In the genomic region with DNA sequence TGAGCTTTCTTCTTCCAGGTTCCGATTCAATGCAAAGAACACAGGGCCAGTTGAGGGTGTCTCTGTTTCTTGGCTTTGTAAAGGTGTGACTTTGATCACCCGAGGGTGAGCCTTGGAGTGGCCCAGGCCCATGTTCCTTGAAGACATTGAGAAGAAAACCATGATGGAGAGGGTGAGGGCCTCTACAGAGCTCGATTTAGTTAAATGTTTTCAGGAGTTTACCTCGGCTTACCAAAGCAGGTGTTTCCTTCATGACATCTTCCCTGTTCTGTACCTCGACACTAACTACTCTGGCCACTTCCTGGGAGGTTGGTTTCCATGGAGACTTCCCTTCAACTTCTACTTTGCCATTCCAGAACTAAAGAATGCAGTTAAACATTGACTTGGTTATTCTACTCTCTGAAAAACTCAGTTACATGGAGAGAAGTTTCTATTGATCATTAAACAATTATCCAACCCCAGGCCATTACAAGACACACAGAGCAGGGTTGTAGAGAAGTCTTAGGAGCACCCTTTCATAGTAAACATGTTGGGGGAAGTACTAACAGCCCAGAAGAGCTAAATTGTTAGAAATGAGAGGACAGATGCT, we compare ENCODE assay signal across 21 mouse cellular contexts. TPM values are rescaled to one million over a fixed set of nuclear protein-coding genes. Genes with fewer than 3 reads are reported as not detected.
DNase-seq lines count a peak whose midpoint lies in the region; ATAC-seq and TF ChIP-seq lines count a peak whose summit lies in the region.
"Had no signal": no experiment of that assay in that cellular context is flagged by ENCODE, and none has a peak within 500 bp of the region (broad histone marks: within the 10 kb centered on the region; RNA-seq: fewer than 3 reads in every experiment).

A gene (minus strand): TSS at position 349 of the 589 bp plus-strand sequence.

- no peak for TF ChIP-seq EP300 in stomach, postnatal 0 days (optimal IDR thresholded peaks at IDR 0.05)

- TF ChIP-seq POLR2A in kidney, adult 2 months (IDR thresholded peaks at IDR 0.05; ENCODE audit: low read depth, low read length) = no peak

- WGBS in stomach, embryonic 14.5 days = 45% methylated on average over 5 of the region's 5 CpGs
- WGBS in stomach, postnatal 0 days = 55% methylated on average over 5 of the region's 5 CpGs
- WGBS in kidney, adult 2 months = 25% methylated on average over 5 of the region's 5 CpGs
- WGBS in forebrain, embryonic 15.5 days = 71% methylated on average over 5 of the region's 5 CpGs
- WGBS in forebrain, embryonic 10.5 days = 79% methylated on average over 5 of the region's 5 CpGs

- ATAC-seq in stomach, embryonic 14.5 days (ENCODE audit: insufficient number of reproducible peaks, insufficient read depth, low FRiP score, low read depth) = peak; percentile 58; the same call in 1 of the 2 replicates
- ATAC-seq in stomach, postnatal 0 days (ENCODE audit: low FRiP score, low TSS enrichment) = no peak
- no peak for ATAC-seq in forebrain, embryonic 15.5 days (replicated peaks)
- ATAC-seq: hindbrain, postnatal 0 days had no signal

- DNase-seq in stomach, postnatal 0 days (ENCODE audit: low spot score) = no peak
- peak; percentile 91 for DNase-seq in kidney, adult 2 months
- peak; percentile 70 for DNase-seq in kidney, postnatal 14 days
- no peak for DNase-seq in right cerebral cortex, postnatal 25 days
- no peak for DNase-seq in frontal cortex, postnatal 10 days (ENCODE audit: low spot score in 2 of 2)
- DNase-seq in forebrain, embryonic 10.5 days (ENCODE audit: extremely low spot score, low spot score) = no peak
- DNase-seq: adrenal gland, postnatal 25 days; cerebellum, adult 2 months; gastrocnemius, postnatal 25 days; heart, postnatal 4 days; layer of hippocampus, adult 9-11 months; lung, postnatal 4 days; spleen, adult 18-20 months had no signal

- no peak within 1 kb of the TSS for H3K4me3 ChIP-seq in stomach, embryonic 14.5 days (ENCODE audit: low read depth, low read length)
- H3K4me3 ChIP-seq in stomach, postnatal 0 days (ENCODE audit: low read depth, low read length) = no peak within 1 kb of the TSS
- H3K4me3 ChIP-seq in kidney, adult 2 months (ENCODE audit: insufficient read depth, low read depth, low read length) = peak within 1 kb of the TSS; percentile 84
- no peak within 1 kb of the TSS for H3K4me3 ChIP-seq in forebrain, embryonic 15.5 days
- H3K4me3 ChIP-seq in forebrain, embryonic 10.5 days = no peak within 1 kb of the TSS
- H3K4me3 ChIP-seq: erythroblast, embryonic 14.5 days; heart, embryonic 13.5 days; liver, embryonic 15.5 days; midbrain, embryonic 10.5 days had no signal

- no peak within 1 kb of the TSS for H3K4me2 ChIP-seq in stomach, embryonic 14.5 days (replicated peaks; ENCODE audit: low read depth, low read length)
- no peak within 1 kb of the TSS for H3K4me2 ChIP-seq in stomach, postnatal 0 days (replicated peaks; ENCODE audit: low read depth)
- no peak within 1 kb of the TSS for H3K4me2 ChIP-seq in forebrain, embryonic 15.5 days (replicated peaks)
- H3K4me2 ChIP-seq: heart, embryonic 13.5 days; liver, embryonic 15.5 days had no signal

- H3K9ac ChIP-seq in stomach, embryonic 14.5 days (replicated peaks; ENCODE audit: low read depth, low read length) = no peak within 1 kb of the TSS
- no peak within 1 kb of the TSS for H3K9ac ChIP-seq in stomach, postnatal 0 days (ENCODE audit: low read length)
- no peak within 1 kb of the TSS for H3K9ac ChIP-seq in forebrain, embryonic 15.5 days (replicated peaks)
- H3K9ac ChIP-seq: heart, embryonic 13.5 days; liver, embryonic 15.5 days had no signal

- H3K9me3 ChIP-seq in stomach, embryonic 14.5 days (ENCODE audit: control insufficient read depth, low read depth, low read length) = no peaks in the 10 kb centered on the region
- no peaks in the 10 kb centered on the region for H3K9me3 ChIP-seq in stomach, postnatal 0 days (ENCODE audit: control insufficient read depth, low read length)
- H3K9me3 ChIP-seq in forebrain, embryonic 15.5 days = no peaks in the 10 kb centered on the region
- no peaks in the 10 kb centered on the region for H3K9me3 ChIP-seq in forebrain, embryonic 10.5 days
- H3K9me3 ChIP-seq: heart, embryonic 13.5 days; liver, embryonic 15.5 days; midbrain, embryonic 10.5 days had no signal

- no peaks in the 10 kb centered on the region for H3K27me3 ChIP-seq in stomach, embryonic 14.5 days (ENCODE audit: control insufficient read depth, insufficient read depth, low read length)
- no peaks in the 10 kb centered on the region for H3K27me3 ChIP-seq in stomach, postnatal 0 days (ENCODE audit: control insufficient read depth, insufficient read depth, low read length)
- H3K27me3 ChIP-seq in kidney, adult 2 months (replicated peaks; ENCODE audit: control insufficient read depth, insufficient read depth, low read length) = no peaks in the 10 kb centered on the region
- H3K27me3 ChIP-seq in forebrain, embryonic 15.5 days = no peaks in the 10 kb centered on the region
- H3K27me3 ChIP-seq in forebrain, embryonic 10.5 days (ENCODE audit: poor library complexity, severe bottlenecking) = no peaks in the 10 kb centered on the region
- H3K27me3 ChIP-seq: heart, embryonic 13.5 days; liver, embryonic 15.5 days had no signal

- no peaks in the 10 kb centered on the region for H3K4me1 ChIP-seq in stomach, embryonic 14.5 days (ENCODE audit: control insufficient read depth, insufficient read depth, low read length)
- no peaks in the 10 kb centered on the region for H3K4me1 ChIP-seq in stomach, postnatal 0 days (replicated peaks; ENCODE audit: control insufficient read depth, insufficient read depth)
- 0 out of 2 replicates have a peak, but pooled peaks cover 4% of the 10 kb centered on the region for H3K4me1 ChIP-seq in kidney, adult 2 months (ENCODE audit: control insufficient read depth, insufficient read depth, low read length)
- H3K4me1 ChIP-seq in forebrain, embryonic 15.5 days = peaks cover 4% of the 10 kb centered on the region; the same call in 1 of the 2 replicates
- peaks cover 4% of the 10 kb centered on the region; the same call in 1 of the 2 replicates for H3K4me1 ChIP-seq in forebrain, embryonic 10.5 days
- H3K4me1 ChIP-seq: heart, embryonic 13.5 days; liver, embryonic 15.5 days; midbrain, embryonic 10.5 days had no signal

- H3K36me3 ChIP-seq in stomach, embryonic 14.5 days (ENCODE audit: control insufficient read depth, insufficient read depth, low read length) = no peaks in the 10 kb centered on the region
- H3K36me3 ChIP-seq in stomach, postnatal 0 days (ENCODE audit: control insufficient read depth, insufficient read depth, low read length) = no peaks in the 10 kb centered on the region
- no peaks in the 10 kb centered on the region; the same call in 1 of the 2 replicates for H3K36me3 ChIP-seq in kidney, adult 2 months (ENCODE audit: control insufficient read depth, insufficient read depth, low read length)
- no peaks in the 10 kb centered on the region for H3K36me3 ChIP-seq in forebrain, embryonic 15.5 days
- H3K36me3 ChIP-seq in forebrain, embryonic 10.5 days (replicated peaks) = no peaks in the 10 kb centered on the region
- H3K36me3 ChIP-seq: heart, embryonic 13.5 days; liver, embryonic 15.5 days; midbrain, embryonic 10.5 days had no signal

- no peak for TF ChIP-seq CTCF in stomach, postnatal 0 days (IDR thresholded peaks at IDR 0.05; ENCODE audit: low read depth)
- TF ChIP-seq CTCF in kidney, adult 2 months (conservative IDR thresholded peaks at IDR 0.05; ENCODE audit: insufficient read depth, insufficient read length, low read depth, low read length) = no peak

- H3K27ac ChIP-seq in stomach, embryonic 14.5 days (ENCODE audit: low read length) = no peak within 1 kb of the TSS
- no peak within 1 kb of the TSS for H3K27ac ChIP-seq in stomach, postnatal 0 days (replicated peaks)
- H3K27ac ChIP-seq in kidney, adult 2 months (ENCODE audit: insufficient read depth, low read depth, low read length) = peak within 1 kb of the TSS; percentile 100
- H3K27ac ChIP-seq in forebrain, embryonic 15.5 days (replicated peaks) = no peak within 1 kb of the TSS
- H3K27ac ChIP-seq in forebrain, embryonic 10.5 days = no peak within 1 kb of the TSS
- H3K27ac ChIP-seq: heart, embryonic 13.5 days; hindbrain, postnatal 0 days; liver, embryonic 15.5 days; midbrain, embryonic 10.5 days had no signal

RNA-seq across cellular contexts. Expression of the gene that starts here (rescaled TPM):
- 10.0 and 13.0 TPM in 2 replicates for polyA plus RNA-seq in stomach, embryonic 14.5 days (2014; fragmentation: Nextera tagmentation; extraction: Ambion mirVana)
- polyA plus RNA-seq in stomach, postnatal 0 days (2015; fragmentation: Nextera tagmentation; extraction: Ambion mirVana) = 0.04 and 0.33 TPM in 2 replicates
- polyA plus RNA-seq in kidney, adult 2 months (2012; rRNA removed) = 45.1 and 53.1 TPM in 2 replicates
- 0.22 and 0.29 TPM in 2 replicates for polyA plus RNA-seq in forebrain, embryonic 15.5 days (2015; fragmentation: Nextera tagmentation; extraction: Ambion mirVana)
- 0.07 and 0.09 TPM in 2 replicates for polyA plus RNA-seq in forebrain, embryonic 10.5 days (2016; fragmentation: Nextera tagmentation; extraction: Ambion mirVana)
- polyA plus RNA-seq: cerebellum, adult 2 months; erythroblast, embryonic 14.5 days; limb, embryonic 14.5 days had no signal

Comparison
In these comparisons a context has a peak if more than half of its experiments do, and no peak if none do; other contexts are left out.
1. DNase-seq: peak in kidney, adult 2 months (single experiment) and kidney, postnatal 14 days (single experiment); none in stomach, postnatal 0 days (single experiment), right cerebral cortex, postnatal 25 days (single experiment), frontal cortex, postnatal 10 days (0 of 2) and forebrain, embryonic 10.5 days (single experiment).